Mouse (Mus musculus): Measurements from ENCODE around the gene Lamc2.

Lamc2 gene

GRCm38 (mm10) chr1:153127622-153128021 lies 58.6 kb downstream of the Lamc2 start:
- no peak for DNase-seq (ENCODE audit: low spot score in 2 of 2)

- no peak for DNase-seq (ENCODE audit: low spot score in 2 of 2)
Observed at GRCm38 (mm10) chr1:153126491-153127381, 59.5 kb downstream of the Lamc2 start.

GRCm38 (mm10) chr1:153125287-153126275 lies 60.7 kb downstream of the Lamc2 start:
- no peak for DNase-seq (ENCODE audit: low spot score in 2 of 2)

- DNase-seq (ENCODE audit: low spot score in 2 of 2), result no peak
Observed at GRCm38 (mm10) chr1:153124502-153124901, 61.7 kb downstream of the Lamc2 start.

GRCm38 (mm10) chr1:153122764-153123163 lies 63.5 kb downstream of the Lamc2 start:
- no peak for DNase-seq (ENCODE audit: low spot score in 2 of 2)

GRCm38 (mm10) chr1:153121320-153121719 lies 64.9 kb downstream of the Lamc2 start:
- DNase-seq (ENCODE audit: low spot score in 2 of 2), result no peak

GRCm38 (mm10) chr1:153120544-153120943 lies 65.7 kb downstream of the Lamc2 start:
- no peak for DNase-seq (ENCODE audit: low spot score in 2 of 2)

- no peak for DNase-seq (ENCODE audit: low spot score in 2 of 2)
Observed at GRCm38 (mm10) chr1:153115315-153115714, 70.9 kb downstream of the Lamc2 start.

- no peak for DNase-seq (ENCODE audit: low spot score in 2 of 2)
Observed at GRCm38 (mm10) chr1:153111596-153111995, 74.7 kb downstream of the Lamc2 start.

- DNase-seq (ENCODE audit: low spot score in 2 of 2), result no peak
Observed at GRCm38 (mm10) chr1:153109836-153110235, 76.4 kb downstream of the Lamc2 start.

GRCm38 (mm10) chr1:153109346-153109745 lies 76.9 kb downstream of the Lamc2 start:
- no peak for DNase-seq (ENCODE audit: low spot score in 2 of 2)

GRCm38 (mm10) chr1:153107866-153108265 lies 78.4 kb downstream of the Lamc2 start:
- no peak for DNase-seq (ENCODE audit: low spot score in 2 of 2)

GRCm38 (mm10) chr1:153104804-153105203 lies 81.4 kb downstream of the Lamc2 start:
- no peak for DNase-seq (ENCODE audit: low spot score in 2 of 2)

- DNase-seq (ENCODE audit: low spot score in 2 of 2), result no peak
Observed at GRCm38 (mm10) chr1:153103186-153103554, 83.1 kb downstream of the Lamc2 start.

GRCm38 (mm10) chr1:153102296-153103185 lies 83.7 kb downstream of the Lamc2 start:
- no peak for DNase-seq (ENCODE audit: low spot score in 2 of 2)

GRCm38 (mm10) chr1:153101327-153101880 lies 84.8 kb downstream of the Lamc2 start:
- DNase-seq (ENCODE audit: low spot score in 2 of 2), result peak; percentile 40 to 50

- DNase-seq (ENCODE audit: low spot score in 2 of 2), result no peak
Observed at GRCm38 (mm10) chr1:153100912-153101311, 85.3 kb downstream of the Lamc2 start.

GRCm38 (mm10) chr1:153098586-153098985 lies 87.7 kb downstream of the Lamc2 start:
- DNase-seq (ENCODE audit: low spot score in 2 of 2), result no peak

GRCm38 (mm10) chr1:153097017-153097675 lies 89.1 kb downstream of the Lamc2 start:
- DNase-seq (ENCODE audit: low spot score in 2 of 2), result no peak
